Mouse (Mus musculus) bone marrow macrophage, adult 2 months (primary cell): Measurements from ENCODE around the gene Acbd3. TPM values are rescaled to one million over a fixed set of nuclear protein-coding genes. Genes with fewer than 3 reads are reported as not detected.

ENCODE experiments used
- H3K27ac ChIP-seq: 2 replicates; pipeline ENCODE4 v1.5.1; 2012; ENCODE audit warnings: low read depth, low read length; ENCODE audit not compliant: insufficient read depth
- H3K4me1 ChIP-seq: 2 replicates; pipeline ENCODE4 v1.6.1; 2012; ENCODE audit warnings: low read length; ENCODE audit not compliant: control insufficient read depth, insufficient read depth
- H3K4me3 ChIP-seq: 2 replicates; pipeline ENCODE4 v1.5.1; 2012; ENCODE audit warnings: mild to moderate bottlenecking, low read length, moderate library complexity; ENCODE audit not compliant: insufficient read depth
- CTCF ChIP-seq: IDR thresholded peaks from 2 replicates; pipeline ENCODE4 v1.5.1; 2012; ENCODE audit warnings: low read depth, mild to moderate bottlenecking, low read length, moderate library complexity
- POLR2A ChIP-seq: IDR thresholded peaks from 2 replicates; pipeline ENCODE4 v1.6.1; 2012; ENCODE audit warnings: mild to moderate bottlenecking, low read depth, low read length, borderline replicate concordance
- polyA plus RNA-seq: library from polyadenylated mRNA; stranded (reverse); fragments of >200 nt; gene quantifications from 2 replicates; pipeline ENCODE4 v1.2.4, GENCODE M21; 2012; ENCODE audit not compliant: missing spikeins, insufficient read depth, insufficient read length

The Acbd3 gene
- polyA plus RNA-seq, 1 experiment, result 36.9 TPM

DNA sequence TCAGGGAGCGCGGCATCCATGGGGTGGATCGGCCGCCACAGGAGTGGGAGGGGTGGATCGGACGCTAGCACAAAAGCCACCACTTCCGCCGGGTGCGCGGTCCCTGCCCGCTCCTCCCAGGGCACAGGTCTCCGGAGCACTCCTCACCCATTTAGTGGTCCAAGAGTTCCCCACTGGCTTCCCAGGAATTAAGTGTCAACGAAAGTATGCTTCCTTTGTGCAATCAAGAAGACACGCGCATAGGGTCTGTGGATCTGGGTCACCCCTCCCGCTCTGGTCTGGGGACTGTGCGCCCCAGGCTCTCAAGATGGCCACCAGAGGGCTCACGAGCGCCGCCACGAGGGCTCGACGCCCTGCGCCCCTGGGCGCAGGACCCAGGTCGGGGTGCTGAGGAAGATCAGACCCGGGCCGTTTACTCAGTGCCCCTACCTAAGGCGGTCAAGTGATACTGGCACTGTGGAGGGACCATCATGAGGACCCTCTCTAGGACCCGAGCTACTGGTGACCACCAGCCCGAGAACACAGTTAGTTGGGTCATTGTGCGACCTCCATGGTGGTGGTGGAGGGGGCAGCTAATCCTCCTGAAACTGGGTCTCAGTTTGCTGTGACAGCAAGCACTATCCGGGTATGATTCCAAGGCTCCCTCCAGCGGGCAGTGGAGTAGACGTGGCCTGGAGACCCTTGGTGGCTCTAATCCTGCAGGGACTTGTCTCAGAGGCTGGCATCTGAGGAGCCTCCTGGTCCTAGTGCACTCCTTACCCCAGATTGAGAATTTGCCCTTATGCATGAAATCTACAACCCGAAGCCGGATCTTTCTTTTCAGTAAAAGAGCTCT lies 42.7 kb downstream of the Acbd3 start:
- H3K4me1 ChIP-seq, result peaks cover 30% of the 10 kb centered on the region
- H3K4me3 ChIP-seq, result peak overlapping the region; percentile 68
- peak overlapping the region; percentile 39; the same call in 1 of the 2 replicates for H3K27ac ChIP-seq
- TF ChIP-seq CTCF, result peak; percentile 69
- TF ChIP-seq POLR2A, result no peak

DNA sequence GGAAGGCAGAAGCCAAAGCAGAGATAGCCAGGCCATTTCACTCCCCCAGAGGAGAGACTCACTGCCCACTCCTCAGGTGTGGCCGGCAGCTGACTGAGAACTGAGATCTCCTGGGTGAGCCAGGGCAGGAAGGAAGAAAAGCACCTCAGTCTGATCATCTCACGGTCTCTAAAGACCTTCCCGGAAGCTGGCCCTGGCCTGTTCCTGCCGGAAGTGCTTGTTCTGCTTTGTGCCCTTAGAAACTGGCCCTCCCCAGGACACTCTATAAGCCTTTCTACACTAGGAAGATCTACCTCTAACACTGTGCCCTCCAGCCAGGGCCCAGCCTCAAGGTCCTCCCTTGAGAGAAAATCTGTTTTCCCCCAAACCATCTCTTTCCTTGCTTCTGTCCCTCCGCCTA lies 45.5 kb downstream of the Acbd3 start:
- peak overlapping the region; percentile 23; the same call in 1 of the 2 replicates for H3K27ac ChIP-seq
- no peak overlapping the region for H3K4me3 ChIP-seq
- H3K4me1 ChIP-seq, result peaks cover 41% of the 10 kb centered on the region
- TF ChIP-seq CTCF (no peak), POLR2A (no peak)

DNA sequence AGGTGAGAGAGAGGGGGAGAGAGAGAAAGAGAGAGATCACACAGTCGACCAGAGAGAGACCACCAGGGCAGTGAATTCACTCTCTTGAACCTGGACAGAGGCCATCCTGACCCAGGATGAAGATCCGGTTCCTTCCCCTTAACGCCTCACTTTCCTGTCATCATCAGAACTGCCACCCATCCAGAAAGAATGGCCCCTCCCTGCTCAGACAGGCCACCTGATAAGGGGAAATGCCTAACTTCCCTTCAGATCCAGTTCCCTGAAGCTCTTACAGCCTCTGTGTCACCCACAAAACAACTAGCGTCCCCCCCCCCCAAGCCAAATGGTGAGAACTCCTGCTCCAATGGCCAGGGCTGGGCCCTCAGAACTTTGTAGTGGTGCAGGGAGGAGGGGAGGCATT lies 45.9 kb downstream of the Acbd3 start:
- TF ChIP-seq CTCF (no peak), POLR2A (no peak)
- Histone ChIP-seq H3K4me1 (peaks cover 43% of the 10 kb centered on the region), H3K27ac (peak overlapping the region; percentile 23; the same call in 1 of the 2 replicates)

DNA sequence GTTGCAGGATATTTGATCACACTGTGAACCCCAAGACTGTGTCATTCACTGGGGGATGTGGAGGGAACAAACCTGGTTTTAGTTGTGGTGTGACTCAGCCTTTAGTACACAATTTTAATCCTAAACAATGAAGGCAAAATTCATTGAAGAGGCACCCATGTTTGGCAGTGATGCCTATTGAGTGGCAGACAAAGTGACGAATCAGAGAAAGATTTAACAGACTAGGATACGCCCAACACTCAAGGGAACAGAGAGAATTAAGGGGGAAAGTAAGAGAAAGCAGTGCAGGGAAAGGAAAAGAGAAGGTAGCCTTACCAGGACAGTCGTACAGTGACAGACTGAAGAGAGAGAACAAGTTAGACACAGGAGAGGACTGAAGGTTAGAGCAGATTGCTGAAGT lies 46.4 kb downstream of the Acbd3 start:
- Histone ChIP-seq H3K4me3 (no peak overlapping the region), H3K4me1 (peaks cover 38% of the 10 kb centered on the region), H3K27ac (no peak overlapping the region)
- TF ChIP-seq POLR2A (no peak), CTCF (no peak)

More for the DNA sequence above, 45.9 kb downstream of the Acbd3 start:
- no peak overlapping the region for H3K4me3 ChIP-seq

GRCm38 (mm10) chr1:180774664-180775063 lies 48.8 kb downstream of the Acbd3 start:
- peaks cover 32% of the 10 kb centered on the region for H3K4me1 ChIP-seq
- H3K4me3 ChIP-seq, result no peak overlapping the region
- peak; percentile 52; the same call in 1 of the 2 replicates for TF ChIP-seq CTCF
- no peak for TF ChIP-seq POLR2A
- no peak overlapping the region for H3K27ac ChIP-seq

- Histone ChIP-seq H3K4me1 (peaks cover 32% of the 10 kb centered on the region), H3K27ac (no peak overlapping the region), H3K4me3 (no peak overlapping the region)
- TF ChIP-seq CTCF (no peak), POLR2A (no peak)
Measured at GRCm38 (mm10) chr1:180775317-180775716, 49.5 kb downstream of the Acbd3 start.

GRCm38 (mm10) chr1:180775849-180776493 lies 50.1 kb downstream of the Acbd3 start:
- 0 out of 2 replicates have a peak overlapping the region, but pooled peaks have one; percentile 7 for H3K27ac ChIP-seq
- no peak overlapping the region for H3K4me3 ChIP-seq
- peaks cover 32% of the 10 kb centered on the region for H3K4me1 ChIP-seq
- no peak for TF ChIP-seq CTCF
- TF ChIP-seq POLR2A, result no peak

DNA sequence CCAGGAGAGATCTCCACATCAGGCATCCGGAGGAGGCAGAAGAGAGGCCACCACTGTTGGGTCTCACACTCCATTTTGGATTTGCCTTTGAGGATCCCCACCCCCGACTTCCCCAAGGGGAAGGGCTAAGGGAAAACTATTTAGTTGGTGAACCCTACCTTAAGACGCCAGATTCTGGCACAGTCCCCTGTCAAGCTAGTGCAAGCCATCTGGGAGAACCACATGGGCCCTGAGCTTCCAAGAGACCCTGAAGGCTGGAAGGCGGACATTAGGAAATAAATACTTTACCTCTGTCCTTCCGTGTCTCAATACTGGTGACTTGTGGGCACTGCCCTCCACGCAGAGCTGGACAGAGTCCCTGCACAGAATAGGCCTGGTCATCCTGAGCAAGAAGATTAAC lies 50.7 kb downstream of the Acbd3 start:
- no peak overlapping the region for H3K27ac ChIP-seq
- peaks cover 27% of the 10 kb centered on the region for H3K4me1 ChIP-seq
- TF ChIP-seq POLR2A, result no peak
- TF ChIP-seq CTCF, result no peak
- H3K4me3 ChIP-seq, result no peak overlapping the region

GRCm38 (mm10) chr1:180777289-180777659 lies 51.4 kb downstream of the Acbd3 start:
- TF ChIP-seq CTCF (no peak), POLR2A (no peak)
- Histone ChIP-seq H3K4me1 (peaks cover 19% of the 10 kb centered on the region), H3K4me3 (peak overlapping the region; percentile 76), H3K27ac (peak overlapping the region; percentile 87)
